Mouse (Mus musculus) megakaryocyte, embryonic 14.5 days (primary cell): ENCODE data around the gene Rab5if.

Source experiments
- FLI1 ChIP-seq: IDR thresholded peaks from 2 replicates; pipeline ENCODE4 v1.6.1; 2012; ENCODE audit warnings: low read length, inconsistent platforms, mixed read lengths
- GATA1 ChIP-seq: IDR thresholded peaks from 3 replicates; pipeline ENCODE4 v1.6.1; 2012; ENCODE audit warnings: mixed read lengths, low read length, inconsistent platforms, borderline replicate concordance

GRCm38 (mm10) chr2:156844715-156845114 lies 18.2 kb upstream of the Rab5if start:
- TF ChIP-seq FLI1: no peak
- TF ChIP-seq GATA1: no peak
